Mouse (Mus musculus): Measurements from ENCODE around the gene Ube2b. TPM values are rescaled to one million over a fixed set of nuclear protein-coding genes. Genes with fewer than 3 reads are reported as not detected.

The Ube2b gene
- total and polyA plus RNA-seq, 3 experiments, result 35.4 to 112 TPM; not detected in 1

DNA sequence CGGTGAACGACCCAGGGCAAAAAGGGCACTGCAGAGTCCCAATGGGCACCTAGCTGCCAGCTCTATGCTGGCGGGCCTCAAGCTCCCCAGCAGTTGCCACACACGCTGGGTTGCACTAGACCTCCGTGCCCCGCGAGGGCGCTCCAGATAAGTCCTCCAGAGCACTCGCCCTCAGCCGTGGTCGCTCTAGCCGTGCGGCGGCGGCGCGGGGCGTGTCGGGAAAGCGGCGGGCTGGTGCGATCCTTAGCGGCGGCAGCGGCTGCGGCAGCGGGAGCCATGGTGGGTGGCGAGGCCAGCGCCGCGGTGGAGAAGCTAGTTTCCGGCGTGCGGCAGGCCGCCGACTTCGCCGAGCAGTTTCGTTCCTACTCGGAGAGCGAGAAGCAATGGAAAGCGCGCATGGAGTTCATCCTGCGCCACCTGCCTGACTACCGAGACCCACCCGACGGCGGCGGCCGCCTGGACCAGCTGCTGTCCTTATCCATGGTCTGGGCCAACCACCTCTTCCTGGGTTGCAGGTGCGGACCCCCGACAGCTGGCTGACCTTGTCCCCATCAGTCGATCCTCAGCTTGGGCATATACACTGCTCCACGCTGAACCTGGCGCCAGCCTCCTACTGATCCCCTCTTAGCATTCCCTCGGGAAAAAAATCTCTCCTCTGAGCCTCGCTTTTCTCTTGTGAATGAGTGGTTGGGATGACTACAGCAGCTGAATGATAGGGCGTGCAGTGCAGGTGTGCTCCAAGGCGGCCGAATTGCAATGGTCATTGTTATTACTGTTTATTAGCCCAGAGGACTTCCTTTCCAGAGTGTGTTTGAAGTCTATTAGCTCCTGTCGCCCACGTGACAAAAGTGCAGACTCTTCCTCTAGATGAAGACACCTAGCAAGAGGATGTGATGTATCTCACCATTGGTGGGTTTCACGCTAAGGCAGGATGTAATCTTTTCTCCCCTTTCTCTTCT lies 32.8 kb downstream of the Ube2b start, which contains the start of gene Cdkn2aipnl:
Cdkn2aipnl (plus strand) TSS at position 219 of the 959 bp plus-strand sequence.
- peak; percentile 98 for DNase-seq (ENCODE audit: low read depth, low spot score)
- peak within 1 kb of the TSS; percentile 81 to 82 for H3K4me3 ChIP-seq (ENCODE audit: control insufficient read depth in 1 of 2, insufficient read depth in 1 of 2, low read depth in 2 of 2, low read length in 2 of 2)
- peak within 1 kb of the TSS; percentile 30 for H3K27ac ChIP-seq (ENCODE audit: control insufficient read depth, low read depth, low read length)
- no peak; the same call in 1 of the 2 replicates for TF ChIP-seq MYB (IDR thresholded peaks at IDR 0.05; ENCODE audit: low read depth, low read length)
- TF ChIP-seq MAFK (IDR thresholded peaks at IDR 0.05; ENCODE audit: borderline replicate concordance, low read depth, low read length), result no peak
- TF ChIP-seq ETS1 (IDR thresholded peaks at IDR 0.05; ENCODE audit: low read depth, low read length), result no peak
- no peak; the same call in 1 of the 2 replicates for TF ChIP-seq ZNF384 (IDR thresholded peaks at IDR 0.05; ENCODE audit: low read depth, low read length)
- no peak; the same call in 1 of the 2 replicates for TF ChIP-seq KAT2A (conservative IDR thresholded peaks at IDR 0.05; ENCODE audit: low read depth, low read length)
- TF ChIP-seq SMC3 (IDR thresholded peaks at IDR 0.05; ENCODE audit: low read depth, low read length), result peak; percentile 78
- TF ChIP-seq MXI1 (IDR thresholded peaks at IDR 0.05; ENCODE audit: low read depth, low read length), result peak; percentile 84
- TF ChIP-seq POLR2AphosphoS5 (IDR thresholded peaks at IDR 0.05; ENCODE audit: borderline replicate concordance, low read depth, low read length), result no peak
- peak; percentile 44 for TF ChIP-seq ZC3H11A (IDR thresholded peaks at IDR 0.05; ENCODE audit: low read depth, low read length)
- TF ChIP-seq RCOR1 (IDR thresholded peaks at IDR 0.05; ENCODE audit: low read depth, low read length), result no peak
- peak; percentile 92; the same call in 1 of the 2 replicates for TF ChIP-seq GABPA (IDR thresholded peaks at IDR 0.05; ENCODE audit: low read depth, low read length)
- TF ChIP-seq CTCF (IDR thresholded peaks at IDR 0.05 in 2 of 3, conservative IDR thresholded peaks at IDR 0.05 in 1 of 3; ENCODE audit: control insufficient read depth in 1 of 3, insufficient read depth in 1 of 3, low read depth in 2 of 3, low read length in 3 of 3, poor library complexity in 1 of 3, severe bottlenecking in 1 of 3), result peak; percentile 72 to 96 (median 94)
- TF ChIP-seq RAD21 (IDR thresholded peaks at IDR 0.05; ENCODE audit: low read depth, low read length), result peak; percentile 40
- peak; percentile 94 for TF ChIP-seq USF1 (IDR thresholded peaks at IDR 0.05; ENCODE audit: low read depth, low read length)
- peak; percentile 95 for TF ChIP-seq HCFC1 (IDR thresholded peaks at IDR 0.05; ENCODE audit: low read depth, low read length)
- peak; percentile 84 for TF ChIP-seq TCF12 (IDR thresholded peaks at IDR 0.05; ENCODE audit: low read depth, low read length)
- TF ChIP-seq E2F4 (IDR thresholded peaks at IDR 0.05; ENCODE audit: borderline replicate concordance, low read depth, low read length), result no peak
- TF ChIP-seq TBP (IDR thresholded peaks at IDR 0.05; ENCODE audit: low read depth, low read length), result peak; percentile 74
- TF ChIP-seq ELF1 (IDR thresholded peaks at IDR 0.05; ENCODE audit: low read depth, low read length), result peak; percentile 57; the same call in 1 of the 2 replicates
- 0 out of 2 replicates have a peak, but pooled peaks have one; percentile 40 for TF ChIP-seq MYC (IDR thresholded peaks at IDR 0.05; ENCODE audit: low read depth, low read length)
- TF ChIP-seq MAZ (IDR thresholded peaks at IDR 0.05; ENCODE audit: low read depth, low read length), result no peak; the same call in 1 of the 2 replicates
- TF ChIP-seq EP300 (IDR thresholded peaks at IDR 0.05; ENCODE audit: low read depth in 1 of 2, low read length in 2 of 2), result peak in 1 of 2 experiments; percentile 59; a peak in 2 of 4 replicates
- peak; percentile 51 to 72; a peak in 3 of 4 replicates for TF ChIP-seq USF2 (IDR thresholded peaks at IDR 0.05; ENCODE audit: borderline replicate concordance in 1 of 2, insufficient read depth in 1 of 2, low read depth in 1 of 2, low read length in 2 of 2)
- TF ChIP-seq SIN3A (IDR thresholded peaks at IDR 0.05; ENCODE audit: low read length), result peak; percentile 92
- TF ChIP-seq TAL1 (IDR thresholded peaks at IDR 0.05; ENCODE audit: low read length), result no peak
- TF ChIP-seq MAX (IDR thresholded peaks at IDR 0.05; ENCODE audit: low read length), result peak; percentile 95
- TF ChIP-seq ZMIZ1 (IDR thresholded peaks at IDR 0.05; ENCODE audit: low read depth, low read length), result no peak
- peak; percentile 58; the same call in 1 of the 2 replicates for TF ChIP-seq NRF1 (IDR thresholded peaks at IDR 0.05; ENCODE audit: insufficient read depth, low read depth, low read length, poor library complexity, severe bottlenecking)
- TF ChIP-seq CHD1 (IDR thresholded peaks at IDR 0.05; ENCODE audit: low read depth, low read length), result no peak
- peak; percentile 85 to 95; a peak in 3 of 4 replicates for TF ChIP-seq POLR2A (IDR thresholded peaks at IDR 0.05; ENCODE audit: control insufficient read depth in 1 of 2, insufficient read depth in 1 of 2, low read depth in 1 of 2, low read length in 2 of 2, poor library complexity in 1 of 2)
- 0 out of 2 replicates have a peak, but pooled peaks have one; percentile 7 for TF ChIP-seq GATA1 (IDR thresholded peaks at IDR 0.05; ENCODE audit: low read depth, low read length)
- peak; percentile 84 for TF ChIP-seq NELFE (IDR thresholded peaks at IDR 0.05; ENCODE audit: low read depth, low read length)
- no peak for TF ChIP-seq BHLHE40 (IDR thresholded peaks at IDR 0.05; ENCODE audit: borderline replicate concordance, low read depth, low read length)
- TF ChIP-seq MEF2A (IDR thresholded peaks at IDR 0.05; ENCODE audit: extremely low read depth, insufficient replicate concordance, low read depth, low read length, poor library complexity, severe bottlenecking), result no peak
- peaks cover 16% of the 10 kb centered on the region for H3K79me2 ChIP-seq (ENCODE audit: control insufficient read depth, insufficient read depth, low read length, poor library complexity)
- peak within 1 kb of the TSS; percentile 83 for H3K9ac ChIP-seq (ENCODE audit: control insufficient read depth, low read depth, low read length, poor library complexity, severe bottlenecking)
- H3K4me1 ChIP-seq (ENCODE audit: control insufficient read depth in 1 of 2, insufficient read depth in 2 of 2, low read length in 2 of 2), result peaks cover 0 to 10% of the 10 kb centered on the region in 2 experiments; a peak in 2 of 4 replicates
- no peaks in the 10 kb centered on the region for H3K9me3 ChIP-seq (replicated peaks; ENCODE audit: insufficient read depth, low read length)
- no peaks in the 10 kb centered on the region; a peak in 2 of 4 replicates for H3K27me3 ChIP-seq (ENCODE audit: control insufficient read depth in 1 of 2, insufficient read depth in 2 of 2, low read length in 2 of 2)
- H3K36me3 ChIP-seq (ENCODE audit: control insufficient read depth in 1 of 2, insufficient read depth in 2 of 2, low read length in 2 of 2), result peaks cover 12 to 17% of the 10 kb centered on the region in 2 experiments

Data from MEL (cell line).